Mouse (Mus musculus): ENCODE measurements around the gene Arid1b.

- no peak for TF ChIP-seq CTCF (conservative IDR thresholded peaks at IDR 0.05; ENCODE audit: low read length)
- TF ChIP-seq NANOG (IDR thresholded peaks at IDR 0.05; ENCODE audit: borderline replicate concordance, low read length) = no peak
- no peak for TF ChIP-seq POU5F1 (IDR thresholded peaks at IDR 0.05; ENCODE audit: borderline replicate concordance, low read length)
Measured at GRCm38 (mm10) chr17:5030290-5030689, 36.2 kb downstream of the Arid1b start.

All from E14TG2a.4 (cell line).